Mouse (Mus musculus) midbrain, postnatal 0 days (tissue): ENCODE measurements at regions not wholly inside any gene's neighbourhood (a gene's known extent, or its start where the extent isn't known, plus 50 kb on each side); places are given as distances from the start of the nearest gene placed in this dataset.

Source experiments
- ATAC-seq: fragments of 200-750 bp; cut with Nextera tagmentation; 2 replicates; pipeline ENCODE4 v1.8.0; 2017; ENCODE audit warnings: moderate number of reproducible peaks, mild to moderate bottlenecking, moderate TSS enrichment, moderate library complexity; ENCODE audit not compliant: low FRiP score
- DNase-seq: peaks from one replicate; pipeline ENCODE4 v3.0.0-alpha.2; 2015; ENCODE audit warnings: low spot score
- H3K27ac ChIP-seq: fragments of 300-500 bp; sonication (generic); 2 replicates; pipeline ENCODE4 v1.5.1; 2014; ENCODE audit warnings: low read depth, mild to moderate bottlenecking, low read length, mixed read lengths
- H3K27me3 ChIP-seq: fragments of 300-500 bp; sonication (generic); 2 replicates; pipeline ENCODE4 v1.6.1; 2014; ENCODE audit warnings: low read length, control low read depth, mixed read lengths; ENCODE audit not compliant: insufficient read depth
- H3K36me3 ChIP-seq: fragments of 300-500 bp; sonication (generic); 2 replicates; pipeline ENCODE4 v1.6.1; 2014; ENCODE audit warnings: low read length, control low read depth, mixed read lengths; ENCODE audit not compliant: insufficient read depth
- H3K4me1 ChIP-seq: fragments of 300-500 bp; sonication (generic); 2 replicates; pipeline ENCODE4 v1.6.1; 2014; ENCODE audit warnings: mild to moderate bottlenecking, control low read depth, antibody characterized with exemption, low read length, mixed read lengths; ENCODE audit not compliant: insufficient read depth
- H3K4me2 ChIP-seq: fragments of 300-500 bp; sonication (generic); 2 replicates; pipeline ENCODE4 v1.6.1; 2014; ENCODE audit warnings: low read depth, mild to moderate bottlenecking, low read length, mixed read lengths; ENCODE audit not compliant: poor library complexity, severe bottlenecking
- H3K4me3 ChIP-seq: fragments of 300-500 bp; sonication (generic); 2 replicates; pipeline ENCODE4 v1.5.1; 2014; ENCODE audit warnings: low read depth, mild to moderate bottlenecking, low read length, moderate library complexity
- H3K9ac ChIP-seq: fragments of 300-500 bp; sonication (generic); replicated peaks from 2 replicates; pipeline ENCODE4 v1.6.1; 2014; ENCODE audit warnings: mild to moderate bottlenecking, low read length, moderate library complexity, mixed read lengths; ENCODE audit not compliant: poor library complexity, severe bottlenecking
- H3K9me3 ChIP-seq: fragments of 300-500 bp; sonication (generic); 2 replicates; pipeline ENCODE4 v1.6.1; 2016; ENCODE audit warnings: low read length, control low read depth
- CTCF ChIP-seq: IDR thresholded peaks from 2 replicates; pipeline ENCODE4 v1.5.1; 2016; ENCODE audit warnings: antibody characterized with exemption, mild to moderate bottlenecking
- WGBS: fragments of 180-500 bp; shearing (Covaris S2); extraction: QIAGEN DNeasy Blood & Tissue Kit; methylation state at CpG from one replicate; pipeline ENCODE4 v1.1.7; 2014; 5-methylcytosine and 5-hydroxymethylcytosine counted together

GRCm38 (mm10) chr1:57209281-57209680 lies 168.1 kb upstream of the 1700066M21Rik start:
- no peaks in the 10 kb centered on the region for H3K9me3 ChIP-seq
- TF ChIP-seq CTCF, result no peak
- no peak for DNase-seq

GRCm38 (mm10) chr1:57211046-57211445 lies 166.4 kb upstream of the 1700066M21Rik start:
- no peaks in the 10 kb centered on the region for H3K9me3 ChIP-seq
- no peaks in the 10 kb centered on the region for H3K36me3 ChIP-seq
- 0 out of 2 replicates have a peak, but pooled peaks cover 2% of the 10 kb centered on the region for H3K4me1 ChIP-seq
- no peak overlapping the region for H3K9ac ChIP-seq
- ATAC-seq (no peak), DNase-seq (no peak)
- peaks cover 15% of the 10 kb centered on the region; the same call in 1 of the 2 replicates for H3K27me3 ChIP-seq
- TF ChIP-seq CTCF, result no peak
- no peak overlapping the region for H3K4me3 ChIP-seq
- H3K4me2 ChIP-seq, result no peak overlapping the region
- 46% methylated on average over 2 of the region's 2 CpGs for WGBS
- H3K27ac ChIP-seq, result no peak overlapping the region

More at GRCm38 (mm10) chr1:57209281-57209680, 168.1 kb upstream of the 1700066M21Rik start:
- no peak for ATAC-seq
- Histone ChIP-seq H3K9ac (no peak overlapping the region), H3K36me3 (no peaks in the 10 kb centered on the region), H3K27me3 (peaks cover 15% of the 10 kb centered on the region; the same call in 1 of the 2 replicates), H3K4me2 (no peak overlapping the region), H3K4me1 (peaks cover 7% of the 10 kb centered on the region; the same call in 1 of the 2 replicates), H3K27ac (no peak overlapping the region), H3K4me3 (no peak overlapping the region)
- WGBS, result 73% methylated on average over 2 of the region's 2 CpGs

- 0 out of 2 replicates have a peak overlapping the region, but pooled peaks have one; percentile 20 for H3K9ac ChIP-seq
- DNase-seq (peak; percentile 47), ATAC-seq (peak; percentile 43; the same call in 1 of the 2 replicates)
- H3K4me1 ChIP-seq, result 0 out of 2 replicates have a peak, but pooled peaks cover 2% of the 10 kb centered on the region
- H3K4me3 ChIP-seq, result no peak overlapping the region
- H3K4me2 ChIP-seq, result peak overlapping the region; percentile 39
- no peak for TF ChIP-seq CTCF
- no peaks in the 10 kb centered on the region for H3K9me3 ChIP-seq
- H3K36me3 ChIP-seq, result no peaks in the 10 kb centered on the region
- WGBS, result 36% methylated on average over 16 of the region's 16 CpGs
- H3K27ac ChIP-seq, result no peak overlapping the region
- no peaks in the 10 kb centered on the region for H3K27me3 ChIP-seq
Observed at GRCm38 (mm10) chr1:57213428-57213874, 164.0 kb upstream of the 1700066M21Rik start.

- H3K4me3 ChIP-seq, result no peak overlapping the region
- no peaks in the 10 kb centered on the region for H3K36me3 ChIP-seq
- WGBS, result 55% methylated on average over 2 of the region's 2 CpGs
- no peaks in the 10 kb centered on the region for H3K27me3 ChIP-seq
- no peak overlapping the region for H3K9ac ChIP-seq
- 0 out of 2 replicates have a peak, but pooled peaks cover 2% of the 10 kb centered on the region for H3K4me1 ChIP-seq
- ATAC-seq, result no peak
- peak; percentile 19 for DNase-seq
- no peak overlapping the region for H3K4me2 ChIP-seq
- H3K27ac ChIP-seq, result no peak overlapping the region
- H3K9me3 ChIP-seq, result no peaks in the 10 kb centered on the region
- TF ChIP-seq CTCF, result no peak
Observed at GRCm38 (mm10) chr1:57214266-57214665, 163.2 kb upstream of the 1700066M21Rik start.

- H3K4me2 ChIP-seq, result no peak overlapping the region
- 82% methylated on average over 8 of the region's 8 CpGs for WGBS
- 0 out of 2 replicates have a peak, but pooled peaks cover 2% of the 10 kb centered on the region for H3K4me1 ChIP-seq
- ATAC-seq, result no peak
- DNase-seq, result no peak
- TF ChIP-seq CTCF, result no peak
- H3K27ac ChIP-seq, result no peak overlapping the region
- H3K9ac ChIP-seq, result no peak overlapping the region
- H3K27me3 ChIP-seq, result no peaks in the 10 kb centered on the region; the same call in 1 of the 2 replicates
- H3K4me3 ChIP-seq, result no peak overlapping the region
- no peaks in the 10 kb centered on the region for H3K9me3 ChIP-seq
- H3K36me3 ChIP-seq, result no peaks in the 10 kb centered on the region
Observed at GRCm38 (mm10) chr1:57217656-57218055, 159.8 kb upstream of the 1700066M21Rik start.

GRCm38 (mm10) chr1:57218127-57218526 lies 159.3 kb upstream of the 1700066M21Rik start:
- ATAC-seq (no peak), DNase-seq (no peak)
- WGBS, result 43% methylated on average over 2 of the region's 2 CpGs
- Histone ChIP-seq H3K4me1 (0 out of 2 replicates have a peak, but pooled peaks cover 2% of the 10 kb centered on the region), H3K27me3 (no peaks in the 10 kb centered on the region; the same call in 1 of the 2 replicates), H3K27ac (no peak overlapping the region), H3K4me3 (no peak overlapping the region), H3K4me2 (no peak overlapping the region), H3K9me3 (no peaks in the 10 kb centered on the region), H3K36me3 (no peaks in the 10 kb centered on the region), H3K9ac (no peak overlapping the region)
- TF ChIP-seq CTCF, result no peak
